Mouse (Mus musculus) testis, adult 2 months (tissue): ENCODE measurements around the gene Fads3.

Experiments used
- CTCF ChIP-seq: fragments of 200-500 bp; IDR thresholded peaks from 2 replicates; pipeline ENCODE4 v1.5.1; 2012; ENCODE audit warnings: low read depth, mild to moderate bottlenecking, inconsistent platforms, low read length, moderate library complexity; ENCODE audit not compliant: control insufficient read depth, insufficient read depth, insufficient replicate concordance
- POLR2A ChIP-seq: fragments of 200-500 bp; IDR thresholded peaks from 2 replicates; pipeline ENCODE4 v1.6.1; 2012; ENCODE audit warnings: low read depth, mild to moderate bottlenecking, inconsistent platforms, low read length, moderate library complexity; ENCODE audit not compliant: control insufficient read depth

- TF ChIP-seq CTCF (no peak), POLR2A (no peak)
Measured at GRCm38 (mm10) chr19:10045707-10046106, 4.3 kb downstream of the Fads3 start.
